Mouse (Mus musculus) C2C12 (cell line): ENCODE measurements at regions not wholly inside any gene's neighbourhood (a gene's known extent, or its start where the extent isn't known, plus 50 kb on each side); places are given as distances from the start of the nearest gene placed in this dataset.

ENCODE experiments used
- CTCF ChIP-seq: IDR thresholded peaks from one replicate; pipeline ENCODE4 v1.5.1; 2011; ENCODE audit not compliant: control insufficient read depth, insufficient read depth, insufficient read length
- MYOD1 ChIP-seq: IDR thresholded peaks from one replicate; pipeline ENCODE4 v1.6.1; 2011; ENCODE audit warnings: low read depth; ENCODE audit not compliant: control insufficient read depth, insufficient read length
- MYOG ChIP-seq: IDR thresholded peaks from one replicate; pipeline ENCODE4 v1.6.1; 2011; ENCODE audit not compliant: control insufficient read depth, insufficient read length; ENCODE audit errors: extremely low read depth
- USF1 ChIP-seq: IDR thresholded peaks from one replicate; pipeline ENCODE4 v1.6.1; 2011; ENCODE audit warnings: low read depth, mild to moderate bottlenecking, control low read depth, moderate library complexity

DNA sequence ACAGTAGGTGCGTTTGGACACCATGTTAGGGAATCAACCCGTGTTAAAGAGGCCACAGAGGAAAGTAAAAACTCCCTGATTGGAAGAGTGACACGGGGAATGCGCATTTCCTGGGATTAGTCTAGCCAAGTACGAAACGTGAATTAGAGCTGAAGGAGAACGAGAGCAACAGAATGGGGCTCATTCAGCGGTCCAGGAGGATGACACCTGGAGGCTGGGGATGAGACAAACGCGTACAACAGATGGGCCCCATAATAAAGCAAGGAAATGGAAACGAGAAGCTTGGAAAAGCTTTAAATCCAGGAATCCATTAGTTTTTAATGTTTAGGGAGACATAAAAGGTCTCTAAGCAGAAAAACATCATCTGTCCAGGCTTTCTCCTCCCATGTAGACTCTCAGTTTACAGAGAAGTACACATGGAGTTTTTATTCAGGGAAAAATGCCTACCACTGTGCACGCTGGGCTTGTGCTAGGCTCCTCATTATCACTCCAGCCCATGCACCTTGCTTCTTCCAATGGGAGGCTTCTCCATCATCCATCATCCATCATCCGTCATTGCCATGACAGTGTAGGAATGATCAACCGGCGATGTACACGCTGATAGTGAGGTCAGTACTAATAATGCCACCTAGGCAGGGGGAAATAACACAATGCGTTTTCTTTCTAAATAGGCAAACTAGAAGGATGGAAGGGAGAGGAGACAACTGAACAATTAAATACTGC is 179.5 kb downstream of the Cxxc4 start:
- TF ChIP-seq CTCF (no peak), MYOD1 (no peak), USF1 (no peak), MYOG (no peak)
